Mouse (Mus musculus) telencephalon, adult 2 months (tissue): Measurements from ENCODE around the gene Taf3.

Experiments
- DNase-seq: peaks from one replicate; pipeline ENCODE4 v3.0.0-alpha.2; 2011; ENCODE audit warnings: low read depth, low spot score

Gene Taf3

DNA sequence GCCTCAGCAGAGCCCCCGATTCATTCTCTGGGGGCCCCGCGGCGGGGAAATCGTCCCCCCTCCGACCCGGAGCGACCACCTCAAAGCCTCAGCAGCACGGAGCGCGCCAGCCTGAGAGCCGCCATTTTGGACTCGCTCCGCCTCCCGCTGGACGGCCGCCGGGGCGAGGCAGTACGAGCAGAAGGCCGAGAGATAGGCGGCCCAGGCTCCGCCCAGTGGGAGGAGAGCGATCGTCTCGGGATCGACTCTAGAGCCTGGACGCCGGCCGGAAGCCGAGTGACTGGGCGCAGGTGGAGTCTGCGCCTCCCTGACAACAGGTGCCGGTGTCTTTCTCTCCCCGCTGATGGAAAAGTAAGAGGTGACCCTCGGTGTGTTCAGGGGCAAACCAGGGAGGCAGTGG, at the start of gene Taf3:
Gene Taf3 (minus strand): TSS at position 136 of the 400 bp plus-strand sequence.
- peak; percentile 87 for DNase-seq

DNA sequence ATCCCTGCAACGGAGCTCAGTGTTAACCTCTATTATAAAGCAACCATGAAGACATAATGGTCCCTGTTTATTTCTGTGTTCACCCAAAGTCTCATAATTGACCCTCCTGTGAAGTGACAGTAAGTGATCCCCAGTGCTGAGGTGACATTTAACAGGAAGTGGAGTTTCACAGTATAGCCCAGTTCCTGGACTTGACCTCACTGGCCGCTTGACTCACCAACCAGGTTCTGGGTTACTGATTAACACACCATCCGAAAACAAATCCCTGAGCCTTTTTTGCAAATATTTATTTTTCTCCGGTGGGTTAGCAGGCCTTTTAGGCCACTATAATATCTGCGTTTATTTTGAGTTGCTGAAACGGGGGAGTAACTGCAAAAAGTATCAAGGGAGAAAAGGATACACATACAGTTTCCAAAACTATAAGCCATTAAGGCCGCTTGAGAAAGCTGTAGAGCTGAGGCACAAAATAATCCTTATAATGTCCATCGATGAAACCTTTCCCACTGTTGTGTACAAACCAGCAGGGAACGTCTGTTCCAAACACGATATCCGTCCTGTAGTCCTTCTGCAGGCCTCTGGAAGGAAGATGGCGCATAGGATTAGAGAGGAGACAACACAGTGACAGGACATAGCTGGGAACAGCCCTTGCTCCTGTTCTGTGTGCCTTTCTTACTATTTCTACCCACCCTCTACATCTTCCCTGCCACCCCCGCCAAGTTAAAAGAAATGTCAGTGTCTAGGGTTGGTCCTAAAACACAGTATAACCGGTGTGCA, 46.1 kb upstream of the Taf3 start:
- DNase-seq, result no peak

- DNase-seq, result no peak
Measured at GRCm38 (mm10) chr2:10087256-10087850, 39.0 kb upstream of the Taf3 start.

- no peak for DNase-seq
Measured at GRCm38 (mm10) chr2:10082737-10083136, 34.3 kb upstream of the Taf3 start.

GRCm38 (mm10) chr2:10081453-10082080, 33.2 kb upstream of the Taf3 start:
- no peak for DNase-seq

DNA sequence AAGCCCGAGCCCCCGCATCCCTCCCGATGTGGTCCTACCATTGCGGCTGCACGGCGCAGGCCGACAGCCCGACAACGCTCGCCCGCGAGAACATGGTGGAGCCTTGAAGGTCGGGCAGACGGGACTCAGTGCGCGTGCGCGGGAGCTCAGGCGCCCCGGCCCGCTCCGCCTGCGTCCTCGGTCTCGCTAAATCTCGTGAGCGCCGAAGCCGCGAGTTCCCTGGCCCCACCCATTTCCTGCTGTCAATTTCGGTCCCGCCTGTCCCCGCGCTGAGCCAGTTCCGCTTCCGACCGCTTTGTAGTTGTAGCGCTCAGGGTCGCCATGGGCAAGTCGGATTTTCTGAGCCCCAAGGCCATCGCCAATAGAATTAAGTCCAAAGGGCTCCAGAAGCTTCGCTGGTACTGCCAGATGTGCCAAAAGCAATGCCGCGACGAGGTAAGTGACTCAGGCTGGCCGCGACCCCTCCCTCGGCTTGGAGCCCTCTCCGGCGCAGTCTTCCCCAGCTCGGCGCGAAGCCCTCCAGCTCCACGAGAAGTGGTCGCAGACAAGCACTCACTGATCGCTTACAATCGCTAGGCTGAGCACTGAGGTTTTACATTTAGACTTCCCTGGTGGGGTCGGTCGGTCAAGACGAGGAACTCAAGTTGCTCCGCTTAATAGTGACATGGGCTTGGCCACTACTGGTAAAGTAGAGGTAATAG, 32.1 kb upstream of the Taf3 start, which contains the start of the genes Atp5c1 and Kin:
Gene Atp5c1 (minus strand): TSS at position 201 of the 701 bp plus-strand sequence.
Gene Kin (plus strand): TSS at position 284 of the 701 bp plus-strand sequence.
- peak; percentile 95 for DNase-seq

DNA sequence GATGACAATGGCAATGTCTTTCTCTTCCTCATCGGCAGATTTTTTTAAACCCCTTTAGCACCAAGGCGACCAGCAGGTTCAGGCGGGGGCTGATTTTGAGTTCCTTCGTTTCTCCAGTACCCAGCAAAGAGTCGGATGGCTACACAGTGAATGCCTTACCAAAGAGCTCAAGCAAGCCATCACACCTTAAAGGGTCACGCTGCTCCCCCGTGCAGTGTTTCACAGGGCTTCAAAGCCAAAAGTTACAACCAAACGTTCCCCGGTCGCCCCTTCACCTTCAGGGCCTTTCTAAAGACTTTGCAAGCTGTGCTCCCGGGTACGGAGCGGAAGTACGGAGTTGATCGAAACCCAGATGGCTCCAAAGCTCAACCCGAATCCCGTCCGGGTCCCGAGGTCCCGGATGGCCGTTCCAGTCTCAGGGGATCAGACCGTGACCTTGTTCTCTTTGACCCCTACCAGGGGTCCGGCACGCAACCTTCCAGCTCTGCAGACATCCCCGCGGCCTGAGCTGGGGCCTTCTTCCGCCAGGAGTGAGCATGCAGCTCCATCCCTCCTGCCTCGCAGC, 31.4 kb upstream of the Taf3 start:
- no peak for DNase-seq

GRCm38 (mm10) chr2:10076675-10077074, 28.3 kb upstream of the Taf3 start:
- DNase-seq, result no peak

- DNase-seq, result no peak
Measured at GRCm38 (mm10) chr2:10074470-10074869, 26.1 kb upstream of the Taf3 start.

- no peak for DNase-seq
Measured at GRCm38 (mm10) chr2:10071751-10072150, 23.4 kb upstream of the Taf3 start.

- no peak for DNase-seq
Measured at GRCm38 (mm10) chr2:10058836-10059235, 10.4 kb upstream of the Taf3 start.

GRCm38 (mm10) chr2:10051996-10052395, 3.6 kb upstream of the Taf3 start:
- DNase-seq, result no peak

GRCm38 (mm10) chr2:10050878-10051277, 2.5 kb upstream of the Taf3 start:
- peak; percentile 94 for DNase-seq

- no peak for DNase-seq
Measured at GRCm38 (mm10) chr2:10049456-10049855, 1.1 kb upstream of the Taf3 start.

- no peak for DNase-seq
Measured at GRCm38 (mm10) chr2:10047758-10048436, 499 bp downstream of the Taf3 start.

DNA sequence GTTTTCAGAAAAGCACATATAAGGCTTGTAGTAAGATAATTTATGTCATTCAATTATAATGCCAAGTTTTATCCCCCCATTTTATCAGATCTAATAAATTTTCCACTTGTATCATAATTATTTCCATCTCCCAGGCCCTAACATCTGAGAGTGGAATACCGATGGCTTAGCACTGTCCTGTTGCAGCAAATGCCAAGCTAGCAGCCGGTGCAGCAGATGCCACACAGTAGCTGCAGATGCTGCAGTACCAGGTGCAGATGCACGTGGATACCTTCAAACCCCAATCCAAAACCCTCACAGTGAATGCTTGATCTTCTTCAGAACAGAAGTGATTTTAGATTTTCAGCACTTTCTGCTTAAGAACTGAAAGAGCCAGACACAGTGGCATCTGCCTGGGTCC, 13.4 kb downstream of the Taf3 start:
- no peak for DNase-seq

GRCm38 (mm10) chr2:10033684-10034083, 14.7 kb downstream of the Taf3 start:
- DNase-seq, result no peak

- DNase-seq, result no peak
Measured at GRCm38 (mm10) chr2:10029755-10030154, 18.6 kb downstream of the Taf3 start.

- DNase-seq, result peak; percentile 22
Measured at GRCm38 (mm10) chr2:10024264-10024663, 24.1 kb downstream of the Taf3 start.

DNA sequence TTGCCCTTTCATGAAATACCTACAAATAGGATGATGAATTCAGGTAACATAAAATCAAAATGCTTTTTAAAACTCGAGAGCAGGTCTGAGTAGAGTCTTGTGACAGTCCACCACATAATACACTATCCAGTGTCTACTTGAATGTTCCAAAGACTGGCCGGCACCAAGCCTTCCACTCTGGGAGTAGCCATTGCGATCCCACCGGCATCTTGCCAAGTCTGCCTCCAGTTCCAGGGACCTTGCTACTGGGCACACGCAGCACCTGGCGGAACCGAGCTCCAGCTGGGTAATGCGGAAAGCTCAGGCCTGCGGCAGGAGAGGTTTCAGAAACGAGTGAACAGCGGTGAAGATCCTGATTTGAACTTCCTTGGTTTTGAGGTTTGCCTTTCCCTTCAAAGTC, 27.1 kb downstream of the Taf3 start:
- no peak for DNase-seq
